Mouse (Mus musculus): ENCODE measurements around the gene Slc22a17. TPM values are rescaled to one million over a fixed set of nuclear protein-coding genes. Genes with fewer than 3 reads are reported as not detected.

The Slc22a17 gene
- total RNA-seq, 2 experiments from 2014 or later: 1.6 to 1.7 TPM

- no peak for DNase-seq
- intact Hi-C loops (cut with DNase I): no loop called here
Measured at GRCm38 (mm10) chr14:54908682-54909081, 4.2 kb downstream of the Slc22a17 start.

DNA sequence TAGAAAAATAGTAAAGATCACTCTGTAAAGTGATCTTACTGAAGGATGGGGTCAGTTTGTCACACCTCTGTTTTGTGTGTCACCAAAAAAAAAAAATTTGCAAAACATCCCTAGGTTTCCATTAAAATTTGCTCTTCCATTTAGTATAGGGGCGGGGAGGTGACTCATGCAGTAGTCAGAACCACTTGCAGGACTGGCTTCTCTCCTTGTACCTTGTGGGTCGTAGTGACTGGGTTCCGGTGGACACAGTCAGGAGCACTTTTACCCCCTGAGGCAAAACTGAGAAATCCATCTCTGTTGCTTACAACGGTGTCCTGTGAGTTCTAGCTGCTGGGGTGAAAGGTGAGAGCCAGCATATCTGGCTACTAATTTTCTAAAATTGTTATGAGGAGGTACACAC lies 9.3 kb downstream of the Slc22a17 start:
- intact Hi-C loops (cut with DNase I): no loop called here
- no peak for DNase-seq

GRCm38 (mm10) chr14:54900383-54900782 lies 12.5 kb downstream of the Slc22a17 start:
- intact Hi-C loops (cut with DNase I): loop anchor here (1.0 to 2.0 kb wide), 2 partner anchors 39 to 114 kb away; partner anchors contain the start of gene Ngdn
- peak in 1 of 2 experiments; percentile 58 for DNase-seq

DNA sequence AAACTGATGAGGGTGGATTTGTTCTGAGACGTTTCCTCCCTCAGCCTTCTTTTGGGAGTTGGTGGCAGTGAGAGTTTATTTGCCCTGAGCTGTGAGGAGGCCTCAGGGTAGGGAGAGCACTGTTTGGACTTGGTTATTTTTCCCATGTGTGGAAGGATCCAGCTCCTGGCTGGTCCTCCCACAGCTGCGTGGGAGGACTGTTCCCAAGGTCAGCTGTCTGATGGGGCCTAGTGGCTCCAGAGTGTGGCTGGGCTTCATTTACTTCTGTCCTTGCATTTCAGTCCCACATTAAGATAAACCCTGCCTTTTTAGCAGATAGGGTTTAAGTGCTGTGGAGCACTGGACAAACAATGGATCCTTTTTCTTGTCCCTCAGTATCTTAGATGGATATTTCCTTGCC lies 15.5 kb downstream of the Slc22a17 start:
- intact Hi-C loops (cut with DNase I): no loop called here
- DNase-seq: no peak

DNA sequence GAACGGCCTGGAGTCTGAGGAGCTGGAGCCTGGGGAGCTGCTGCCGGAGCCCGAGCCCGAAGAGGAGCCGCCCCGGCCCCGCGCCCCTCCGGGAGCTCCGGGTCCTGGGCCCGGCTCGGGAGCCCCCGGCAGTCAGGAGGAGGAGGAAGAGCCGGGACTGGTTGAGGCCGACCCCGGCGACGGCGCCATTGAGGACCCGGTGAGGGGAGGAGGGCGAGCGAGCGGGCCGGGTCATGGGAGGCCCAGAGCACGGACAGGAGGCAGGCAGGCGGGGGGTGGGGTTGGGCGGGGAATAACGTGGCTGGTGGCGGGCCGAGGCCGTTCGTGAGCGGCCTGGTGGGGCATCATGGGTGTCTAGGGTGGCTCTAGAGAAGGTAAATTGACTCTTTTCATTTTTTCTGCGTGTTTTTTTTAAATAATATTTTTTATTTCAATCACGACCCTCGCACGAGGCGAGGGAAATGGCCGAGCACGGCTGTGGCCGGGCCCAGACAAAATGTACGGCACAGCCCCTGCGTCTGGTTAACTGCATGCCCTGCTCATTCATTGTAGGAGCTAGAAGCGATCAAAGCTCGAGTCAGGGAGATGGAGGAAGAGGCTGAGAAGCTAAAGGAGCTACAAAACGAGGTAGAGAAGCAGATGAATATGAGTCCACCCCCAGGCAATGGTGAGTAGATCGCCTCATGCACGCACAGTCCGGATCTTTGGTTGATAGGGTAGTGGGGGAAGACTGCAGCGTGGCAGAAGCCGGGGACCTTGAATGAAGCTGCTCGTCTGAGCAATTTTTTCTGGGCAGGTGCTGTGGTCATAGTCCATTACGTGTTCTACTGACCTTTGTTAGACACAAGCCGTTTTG lies 18.4 kb downstream of the Slc22a17 start:
- intact Hi-C loops (cut with DNase I): loop anchor here (5.0 kb wide), 1 partner anchor 198 kb away; the partner anchor contains the start of genes Thtpa and Zfhx2
- DNase-seq: peak in 1 of 2 experiments; percentile 58

GRCm38 (mm10) chr14:54893651-54894181 lies 19.2 kb downstream of the Slc22a17 start:
- DNase-seq: peak; percentile 95 to 96
- intact Hi-C loops (cut with DNase I): loop anchor here (5.0 kb wide), 1 partner anchor 199 kb away; the partner anchor contains the start of genes Thtpa and Zfhx2

DNA sequence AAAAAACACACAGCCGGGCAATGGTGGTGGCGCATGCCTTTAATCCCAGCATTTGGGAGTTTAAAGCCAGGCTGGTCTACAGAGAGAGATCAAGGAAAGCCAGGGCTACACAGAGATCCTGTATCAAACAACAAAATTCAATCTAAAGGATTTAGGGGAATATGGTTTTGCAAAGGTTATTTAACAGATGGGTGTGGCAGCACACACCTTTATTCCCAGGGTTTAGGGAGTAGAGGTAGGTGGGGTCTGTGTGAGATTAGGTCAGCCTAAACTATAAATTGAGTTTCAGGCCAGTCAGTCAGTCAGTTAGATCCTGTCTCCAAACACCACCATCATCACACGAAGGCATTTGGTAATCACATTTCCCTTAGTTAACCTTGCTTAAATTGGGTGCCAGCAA lies 20.7 kb downstream of the Slc22a17 start, which contains the start of gene Pabpn1:
Gene Pabpn1, plus strand, starts transcription at position 301 of the 400 bp plus-strand sequence.
- intact Hi-C loops (cut with DNase I): loop anchor here (5.0 kb wide), 1 partner anchor 200 kb away; the partner anchor contains the start of genes Thtpa and Zfhx2

GRCm38 (mm10) chr14:54885309-54885708 lies 27.6 kb downstream of the Slc22a17 start:
- intact Hi-C loops (cut with DNase I): no loop called here
- DNase-seq: no peak

More for the DNA sequence above, 20.7 kb downstream of the Slc22a17 start, which contains the start of gene Pabpn1:
- no peak for DNase-seq

DNA sequence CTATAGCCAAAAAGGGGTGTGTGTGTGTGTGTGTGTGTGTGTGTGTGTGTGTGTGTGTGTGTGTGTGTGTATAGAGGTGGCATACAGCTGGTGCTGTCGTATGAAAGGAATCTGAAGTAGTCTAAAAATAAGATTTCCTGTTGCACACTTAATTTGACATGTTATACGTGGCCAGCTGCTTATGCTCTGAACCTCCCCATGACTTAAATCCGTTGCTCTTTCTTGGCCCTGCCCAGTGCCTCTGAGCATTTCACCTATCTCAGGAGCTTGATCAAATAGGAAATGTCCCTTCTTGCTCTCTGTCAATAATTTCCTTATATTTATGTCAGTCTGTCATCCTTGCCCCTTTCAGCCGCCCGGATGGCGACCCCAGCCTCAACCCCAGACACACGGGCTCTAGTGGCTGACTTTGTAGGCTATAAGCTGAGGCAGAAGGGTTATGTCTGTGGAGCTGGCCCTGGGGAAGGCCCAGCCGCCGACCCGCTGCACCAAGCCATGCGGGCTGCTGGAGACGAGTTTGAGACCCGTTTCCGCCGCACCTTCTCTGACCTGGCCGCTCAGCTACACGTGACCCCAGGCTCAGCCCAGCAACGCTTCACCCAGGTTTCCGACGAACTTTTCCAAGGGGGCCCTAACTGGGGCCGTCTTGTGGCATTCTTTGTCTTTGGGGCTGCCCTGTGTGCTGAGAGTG lies 28.8 kb downstream of the Slc22a17 start:
- intact Hi-C loops (cut with DNase I): no loop called here
- DNase-seq: no peak

GRCm38 (mm10) chr14:54883154-54884021 lies 29.5 kb downstream of the Slc22a17 start, which contains the start of the genes Bcl2l2 and Gm20521:
Gene Bcl2l2, plus strand, starts transcription at chr14:54883377.
Gene Gm20521, plus strand, starts transcription at chr14:54883441.
- intact Hi-C loops (cut with DNase I): no loop called here

GRCm38 (mm10) chr14:54877048-54877715 lies 35.8 kb downstream of the Slc22a17 start, which contains the start of gene Ppp1r3e:
Gene Ppp1r3e, minus strand, starts transcription at chr14:54877550.
- DNase-seq: peak; percentile 53 to 66
- intact Hi-C loops (cut with DNase I): no loop called here

More at GRCm38 (mm10) chr14:54883154-54884021, 29.5 kb downstream of the Slc22a17 start, which contains the start of the genes Bcl2l2 and Gm20521:
- DNase-seq: peak; percentile 69 to 84

DNA sequence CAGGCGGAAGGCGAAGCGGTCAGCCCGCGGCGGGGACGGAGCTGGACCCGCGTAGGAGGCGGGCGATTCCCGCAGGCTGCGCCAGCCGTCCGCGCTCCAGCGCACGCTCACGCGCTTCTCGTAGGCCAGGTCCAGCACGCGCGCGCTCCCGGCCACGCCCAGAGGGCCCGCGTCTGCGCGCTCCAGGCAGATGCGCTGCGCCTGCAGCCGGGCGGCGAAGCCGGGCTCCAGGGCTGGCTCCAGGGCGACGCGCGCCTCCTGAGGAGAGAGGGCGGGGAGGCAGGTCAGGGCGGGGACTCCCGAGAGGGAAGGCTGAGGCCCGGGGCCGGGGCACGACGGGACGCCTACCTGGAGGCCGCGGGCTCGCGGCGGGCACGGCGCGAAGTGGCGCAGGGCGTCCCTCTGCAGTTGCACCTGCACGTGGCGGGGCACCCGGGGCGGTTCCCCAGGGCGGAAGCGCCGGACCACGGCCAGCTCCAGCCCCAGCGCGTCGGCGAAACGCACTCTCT lies 36.3 kb downstream of the Slc22a17 start:
- intact Hi-C loops (cut with DNase I): loop anchor here (1.0 kb wide), 1 partner anchor 12 kb away; no protein-coding TSS in a partner anchor

GRCm38 (mm10) chr14:54875844-54876538 lies 36.9 kb downstream of the Slc22a17 start:
- DNase-seq: peak in 1 of 2 experiments; percentile 19
- intact Hi-C loops (cut with DNase I): loop anchor here (1.0 kb wide), 1 partner anchor 12 kb away; no protein-coding TSS in a partner anchor

More for the DNA sequence above, 36.3 kb downstream of the Slc22a17 start:
- DNase-seq: peak; percentile 82 to 83

DNA sequence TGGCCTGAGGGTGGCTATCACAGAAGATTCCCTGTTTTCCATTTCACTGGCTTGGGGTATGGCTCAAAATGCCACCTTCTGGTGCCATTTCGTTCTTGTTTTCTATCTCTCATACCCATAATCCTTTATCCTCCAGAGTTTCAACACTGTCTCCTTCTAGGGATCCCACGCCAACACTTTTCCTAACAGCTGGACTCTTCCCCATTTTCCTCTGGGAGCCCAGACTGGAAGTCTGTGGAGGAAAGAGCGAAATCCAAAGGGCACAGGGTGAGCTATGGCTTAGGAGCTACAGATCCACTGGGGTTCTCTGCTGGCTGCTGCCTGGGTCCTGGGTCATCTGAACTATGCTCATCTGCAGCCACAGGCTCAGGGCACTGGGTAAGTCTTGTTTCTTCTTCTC lies 38.8 kb downstream of the Slc22a17 start:
- intact Hi-C loops (cut with DNase I): no loop called here
- DNase-seq: no peak

- no peak for DNase-seq
- intact Hi-C loops (cut with DNase I): no loop called here
Measured at GRCm38 (mm10) chr14:54870861-54871260, 42.1 kb downstream of the Slc22a17 start, which contains the start of gene Homez. Gene Homez, minus strand, starts transcription at chr14:54870961.

DNA sequence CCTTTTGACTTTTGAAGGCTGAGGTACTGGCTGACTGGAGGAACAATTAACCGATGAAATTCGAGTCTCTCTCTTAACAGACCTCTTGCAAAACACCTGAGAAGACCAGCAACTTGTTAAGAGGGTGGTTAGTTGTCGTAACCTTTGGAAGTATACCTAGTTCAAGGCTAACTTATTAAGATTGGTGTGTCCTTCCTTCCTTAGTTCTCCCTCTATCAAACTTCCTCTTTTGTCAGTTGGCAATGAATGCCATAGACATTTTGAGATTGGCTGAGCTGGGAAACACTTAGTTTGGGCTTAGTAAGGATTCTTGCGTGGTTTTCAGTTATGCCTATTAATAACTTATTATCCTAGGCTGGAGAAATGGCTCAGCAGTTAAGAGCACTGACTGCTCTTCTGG lies 44.9 kb downstream of the Slc22a17 start:
- intact Hi-C loops (cut with DNase I): no loop called here

DNA sequence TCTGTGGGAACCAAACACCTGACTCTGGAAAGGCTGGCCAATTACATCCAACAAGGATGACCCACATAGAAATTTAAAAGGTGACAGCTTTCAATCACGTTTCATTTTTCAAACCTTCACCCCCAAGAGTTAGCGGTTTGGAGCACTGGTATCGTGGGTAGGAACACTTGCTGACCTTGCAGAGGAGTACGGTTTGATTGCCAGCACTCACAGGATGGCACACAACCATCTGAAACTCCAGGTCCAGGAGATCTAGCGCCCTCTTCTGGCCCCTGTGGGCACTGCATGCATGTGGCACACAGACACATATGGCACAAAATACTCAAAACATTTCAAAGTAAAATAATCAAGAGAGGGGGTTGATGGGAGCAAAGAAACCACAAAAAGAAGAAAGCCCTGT lies 46.0 kb downstream of the Slc22a17 start:
- intact Hi-C loops (cut with DNase I): no loop called here
- no peak for DNase-seq

More for the DNA sequence above, 44.9 kb downstream of the Slc22a17 start:
- DNase-seq: no peak

GRCm38 (mm10) chr14:54866268-54866667 lies 46.7 kb downstream of the Slc22a17 start:
- no peak for DNase-seq
- intact Hi-C loops (cut with DNase I): no loop called here
